Mouse (Mus musculus) layer of hippocampus, postnatal 10 days (tissue): ENCODE data around the gene N4bp3. TPM values are rescaled to one million over a fixed set of nuclear protein-coding genes. Genes with fewer than 3 reads are reported as not detected.
"Not testable (repeated sequence)": the region's sequence is repeated elsewhere in the genome, so short reads cannot be mapped to it uniquely, and the experiment has no call there.

Source experiments
- DNase-seq, 2 experiments: peaks; one replicate each; pipeline ENCODE4 v3.0.0; 2021; ENCODE audit warnings: low spot score in 2 of 2
- total RNA-seq, 2 experiments: library from RNA; stranded (reverse); gene quantifications; 2 replicates each; pipeline ENCODE4 v1.2.3; 2021

N4bp3 gene
- total RNA-seq, 2 experiments from 2014 or later: 14.1 to 15.5 TPM

DNA sequence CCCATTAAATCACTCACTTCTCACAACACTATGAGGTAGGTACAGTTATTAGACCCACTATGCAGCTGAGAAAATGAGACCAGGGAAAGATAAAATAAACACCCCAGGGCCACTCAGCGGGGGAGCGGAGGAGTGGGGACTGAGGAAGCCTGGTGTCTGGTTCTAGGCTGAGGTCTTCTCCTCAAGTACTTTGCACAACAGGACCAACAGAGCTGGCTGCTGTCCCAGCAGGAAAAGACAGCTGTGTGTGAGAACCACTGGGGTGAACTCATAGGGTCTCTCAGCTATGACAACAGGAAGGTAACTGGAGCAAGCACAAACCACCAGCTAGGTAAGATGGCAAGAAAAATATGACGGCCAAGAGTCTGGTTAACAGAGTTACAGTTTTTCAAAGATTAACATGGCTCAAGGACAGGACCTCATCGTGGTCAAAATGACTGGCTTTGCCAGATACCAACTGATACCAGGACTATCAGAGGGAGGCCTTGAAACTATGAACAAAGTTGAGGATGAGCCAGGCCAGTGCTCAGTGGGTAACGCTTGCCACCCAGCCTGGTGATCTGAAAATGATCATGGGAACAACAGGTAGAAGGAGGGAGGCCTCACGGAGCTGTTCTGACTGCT is 18.4 kb downstream of the N4bp3 start:
- DNase-seq: no peak

DNA sequence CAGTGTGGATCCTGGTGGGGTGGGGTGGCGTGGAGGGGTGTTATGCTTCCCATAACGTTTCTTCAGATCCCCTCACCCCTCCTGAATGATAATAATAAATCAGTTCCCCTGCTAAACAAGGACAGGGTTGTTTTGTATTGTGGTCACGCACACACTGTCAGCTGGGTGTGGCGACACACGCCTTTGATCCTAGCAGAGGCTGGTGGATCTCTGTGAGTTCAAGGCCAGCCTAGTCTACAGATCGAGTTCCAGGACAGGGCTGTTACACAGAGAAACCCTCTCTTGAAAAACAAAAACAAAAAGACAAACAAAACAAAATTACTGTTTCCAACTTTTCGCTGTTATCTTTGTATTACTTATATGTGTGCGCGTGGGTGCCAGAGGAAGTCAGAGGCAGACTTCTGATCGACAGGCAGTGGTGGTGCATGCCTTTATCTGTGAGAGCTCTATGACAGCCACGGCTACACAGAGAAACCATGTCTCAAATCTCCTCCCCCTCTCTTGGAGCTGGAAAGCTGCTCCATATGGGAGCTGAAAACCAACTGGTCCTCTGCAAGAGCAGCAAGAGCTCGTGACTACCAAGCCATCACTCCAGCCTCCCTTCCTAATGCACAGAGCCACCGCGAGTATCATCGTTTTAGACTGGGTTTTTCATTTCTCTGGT is 20.9 kb downstream of the N4bp3 start:
- DNase-seq: no peak

GRCm38 (mm10) chr11:51627907-51628306 is 22.7 kb downstream of the N4bp3 start:
- DNase-seq: no peak

DNA sequence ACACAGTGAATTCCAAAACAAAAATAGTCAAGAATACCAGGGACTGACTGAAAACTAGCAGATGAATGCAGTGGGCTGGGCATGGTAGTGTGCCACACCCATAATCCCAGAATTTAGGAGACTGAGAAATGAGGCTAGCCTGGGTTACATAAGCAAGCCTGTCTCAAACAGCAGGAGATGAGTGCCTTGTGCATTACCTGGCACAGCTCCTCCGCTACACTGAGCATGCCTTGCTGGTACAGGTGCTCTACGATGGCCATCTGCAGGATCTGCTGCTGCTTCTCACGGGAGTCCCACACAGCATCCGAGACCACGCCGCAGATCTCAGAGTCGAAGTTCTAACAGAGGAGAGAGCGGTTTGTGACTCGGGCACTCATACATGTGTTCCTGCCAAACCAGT is 23.2 kb downstream of the N4bp3 start:
- DNase-seq: no peak

DNA sequence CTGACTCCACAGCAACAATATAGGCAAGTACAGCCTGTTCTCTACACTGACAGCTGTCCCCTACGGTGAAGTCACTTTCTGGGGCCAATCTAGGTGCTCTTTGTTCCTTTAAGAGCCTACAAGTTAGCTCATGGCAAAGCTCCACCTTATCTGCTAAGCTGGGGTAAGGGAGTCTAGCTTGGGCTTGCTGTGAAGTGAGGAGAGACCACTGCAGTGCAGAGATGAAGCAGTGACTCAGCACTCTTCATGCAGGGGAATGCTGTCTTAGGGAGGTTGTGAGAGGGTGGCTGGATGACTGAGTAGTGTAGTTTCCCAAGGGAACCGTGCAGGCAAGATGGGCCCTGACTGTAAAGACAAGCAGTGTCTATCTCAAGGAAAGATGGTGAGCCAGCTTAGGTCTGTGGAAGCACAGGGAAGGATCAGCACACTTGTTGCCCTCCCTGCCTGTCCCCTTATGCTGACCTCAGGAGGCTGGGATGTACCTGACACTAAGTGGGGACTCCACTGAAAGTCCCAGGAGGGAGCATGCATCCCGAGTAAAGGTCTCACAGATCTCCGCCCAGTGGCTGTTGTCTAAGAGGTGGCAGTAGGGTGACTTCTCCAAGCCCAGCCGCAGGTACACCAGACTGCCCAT is 25.3 kb downstream of the N4bp3 start:
- DNase-seq: no peak

GRCm38 (mm10) chr11:51622971-51623491 is 27.6 kb downstream of the N4bp3 start:
- no peak for DNase-seq

DNA sequence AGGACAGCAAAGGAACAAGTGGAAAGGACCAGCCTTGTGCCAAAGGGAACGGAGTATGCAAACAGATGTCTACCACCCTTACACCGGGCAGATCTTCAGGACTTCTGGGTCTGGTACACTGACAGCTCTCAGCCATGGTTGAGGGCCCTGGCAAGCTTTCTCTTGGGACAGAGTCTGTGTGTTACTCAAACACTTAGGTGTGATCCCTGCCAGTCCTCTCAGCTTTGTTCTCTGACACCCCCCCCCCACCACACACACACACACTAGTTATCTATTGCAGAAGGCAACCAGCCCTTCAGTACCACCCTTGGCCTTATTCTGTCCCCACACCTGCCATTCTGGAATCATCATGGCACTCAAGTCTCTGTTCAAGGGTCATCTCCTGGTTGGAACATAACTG is 28.9 kb downstream of the N4bp3 start:
- DNase-seq: no peak

GRCm38 (mm10) chr11:51620084-51620483 is 30.6 kb downstream of the N4bp3 start:
- DNase-seq: no peak

DNA sequence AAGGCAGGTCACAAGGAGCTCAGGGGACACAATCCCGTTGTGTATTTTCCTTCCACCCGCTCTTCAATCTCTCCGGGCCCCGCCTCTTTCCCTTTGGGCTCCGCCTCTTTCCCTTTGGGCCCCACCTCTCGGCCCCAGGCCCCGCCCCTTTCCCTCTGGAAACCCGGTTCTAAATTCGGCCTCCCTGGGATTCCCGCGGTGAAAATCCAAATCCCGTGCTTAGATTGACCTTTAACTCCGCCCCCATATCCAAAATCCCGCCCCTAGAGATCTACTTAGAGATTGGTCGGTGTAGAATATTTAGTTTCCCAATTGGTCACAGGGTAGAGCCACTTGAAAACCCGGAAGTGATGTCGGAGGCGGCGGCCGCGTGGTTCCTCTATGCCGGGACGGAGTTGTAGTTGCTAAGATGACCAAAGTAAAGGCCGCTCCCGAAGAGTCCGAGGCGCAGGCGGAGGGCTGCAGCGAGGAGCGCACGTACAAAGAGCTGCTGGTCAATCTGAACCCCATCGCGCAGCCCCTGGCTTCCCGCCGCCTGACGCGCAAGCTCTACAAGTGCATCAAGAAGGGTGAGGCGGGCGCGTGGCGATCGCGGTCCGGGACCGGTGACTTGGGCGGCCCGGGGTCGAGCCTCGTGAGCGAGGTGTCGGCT is 31.1 kb downstream of the N4bp3 start, which contains the start of gene Nhp2:
Gene Nhp2, plus strand, starts transcription at position 327 of the 652 bp plus-strand sequence.
- peak; percentile 92 to 93 for DNase-seq

GRCm38 (mm10) chr11:51618894-51619408 is 31.7 kb downstream of the N4bp3 start:
- DNase-seq: no peak

DNA sequence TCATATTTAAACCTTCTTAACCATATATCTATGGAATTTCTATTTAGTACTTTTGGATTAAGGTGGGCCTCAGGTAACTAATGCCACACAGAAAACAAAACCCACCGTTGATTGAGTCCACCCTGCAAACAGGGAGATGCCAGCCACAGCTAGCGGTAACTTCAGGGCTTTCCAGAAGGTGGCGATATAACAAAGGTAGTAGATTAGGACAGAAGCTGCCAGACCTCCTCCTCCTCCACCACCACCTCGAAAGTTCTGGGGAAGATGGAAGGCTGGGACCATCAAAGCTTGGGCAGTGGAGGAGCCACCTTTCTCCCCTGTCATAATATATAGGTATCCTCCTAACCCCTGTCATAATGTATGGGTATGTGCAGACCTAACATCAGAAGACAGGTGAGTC is 32.9 kb downstream of the N4bp3 start:
- DNase-seq: peak; percentile 72 to 80

- not testable (repeated sequence) for DNase-seq
Observed at GRCm38 (mm10) chr11:51616113-51616512, 34.5 kb downstream of the N4bp3 start.

- DNase-seq: peak in 1 of 2 experiments; percentile 49
Observed at GRCm38 (mm10) chr11:51615601-51616000, 35.0 kb downstream of the N4bp3 start.

- no peak for DNase-seq
Observed at GRCm38 (mm10) chr11:51615129-51615528, 35.5 kb downstream of the N4bp3 start.

GRCm38 (mm10) chr11:51614256-51614655 is 36.4 kb downstream of the N4bp3 start:
- DNase-seq: no peak

DNA sequence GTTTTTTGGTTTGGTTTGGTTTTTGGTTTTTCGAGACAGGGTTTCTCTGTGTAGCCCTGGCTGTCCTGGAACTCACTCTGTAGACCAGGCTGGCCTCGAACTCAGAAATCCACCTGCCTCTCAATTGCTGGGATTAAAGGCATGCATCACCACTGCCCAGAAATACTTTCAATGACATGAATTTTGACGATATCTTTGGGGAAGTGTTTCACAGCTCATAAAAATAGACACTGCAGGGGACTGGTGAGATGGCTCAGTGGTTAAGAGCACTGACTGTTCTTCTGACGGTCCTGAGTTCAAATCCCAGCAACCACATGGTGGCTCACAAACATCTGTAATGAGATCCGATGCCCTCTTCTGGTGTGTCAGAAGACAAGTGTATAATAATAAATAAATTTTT is 40.7 kb downstream of the N4bp3 start:
- not testable (repeated sequence) for DNase-seq

GRCm38 (mm10) chr11:51609266-51609909 is 41.3 kb downstream of the N4bp3 start:
- no peak for DNase-seq

DNA sequence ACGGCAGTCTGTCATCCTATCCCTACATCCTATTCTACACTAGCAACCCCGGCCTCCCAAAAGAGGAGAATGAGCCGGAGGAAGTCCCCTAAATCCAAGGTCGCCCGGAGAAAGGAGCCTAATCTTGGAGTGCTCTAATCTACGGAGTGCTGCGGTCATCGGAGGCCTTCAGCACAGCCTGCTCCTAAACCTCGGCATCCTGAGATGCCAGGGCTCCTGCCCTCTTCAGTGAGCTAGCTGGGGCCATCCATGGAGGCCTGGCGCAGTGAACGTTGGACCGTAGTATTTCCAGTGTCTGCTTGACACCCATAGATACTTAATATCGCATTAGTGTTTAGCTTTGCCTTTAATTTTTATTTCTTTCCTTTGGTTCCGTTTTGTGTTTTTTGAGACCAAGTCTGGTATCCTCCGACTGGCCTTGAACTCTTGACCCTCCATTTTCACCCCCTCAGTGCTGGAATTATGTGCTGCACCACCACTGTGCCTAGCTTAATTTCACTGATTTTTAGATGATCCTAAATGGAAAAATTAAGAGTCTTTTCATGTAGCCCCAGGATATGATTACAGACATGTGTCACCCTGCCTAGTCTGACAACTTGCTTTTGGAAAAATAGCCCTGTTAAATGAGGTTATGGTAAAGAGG is 43.4 kb downstream of the N4bp3 start:
- DNase-seq: no peak

GRCm38 (mm10) chr11:51606447-51607095 is 44.1 kb downstream of the N4bp3 start, which contains the start of gene Hnrnpab:
Gene Hnrnpab, minus strand, starts transcription at chr11:51606847.
- peak; percentile 98 for DNase-seq
